Mouse (Mus musculus) hindlimb bud, embryonic 11.5 days (tissue): ENCODE data around the gene Ccdc7a.
"Not testable (repeated sequence)": the region's sequence is repeated elsewhere in the genome, so short reads cannot be mapped to it uniquely, and the experiment has no call there.

Source experiments
- DNase-seq: peaks from one replicate; pipeline ENCODE4 v3.0.0-alpha.2; 2012; ENCODE audit warnings: low read depth, low spot score; ENCODE audit errors: extremely low spot score

The Ccdc7a gene

DNA sequence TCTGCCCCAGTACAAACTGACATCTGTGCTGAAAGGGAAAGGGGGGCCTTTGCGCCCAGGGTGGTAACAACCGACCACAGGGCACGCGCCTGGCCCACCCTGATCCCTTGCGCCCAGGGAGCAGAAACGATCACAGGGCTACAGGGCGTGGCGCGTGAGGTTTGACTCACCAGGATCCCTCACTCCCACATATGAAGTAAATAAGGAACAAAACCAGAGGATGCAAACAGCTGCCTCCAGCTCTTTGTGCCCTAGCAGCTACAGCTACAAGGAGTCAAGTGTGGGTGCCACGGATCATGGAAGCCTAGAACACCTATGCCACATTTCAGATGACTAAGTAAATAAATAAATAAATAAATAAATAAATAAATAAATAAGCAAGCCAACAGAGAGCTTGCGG is at the start of gene Ccdc7a:
Gene Ccdc7a (minus strand): TSS at position 101 of the 400 bp plus-strand sequence.
- not testable (repeated sequence) for DNase-seq

DNA sequence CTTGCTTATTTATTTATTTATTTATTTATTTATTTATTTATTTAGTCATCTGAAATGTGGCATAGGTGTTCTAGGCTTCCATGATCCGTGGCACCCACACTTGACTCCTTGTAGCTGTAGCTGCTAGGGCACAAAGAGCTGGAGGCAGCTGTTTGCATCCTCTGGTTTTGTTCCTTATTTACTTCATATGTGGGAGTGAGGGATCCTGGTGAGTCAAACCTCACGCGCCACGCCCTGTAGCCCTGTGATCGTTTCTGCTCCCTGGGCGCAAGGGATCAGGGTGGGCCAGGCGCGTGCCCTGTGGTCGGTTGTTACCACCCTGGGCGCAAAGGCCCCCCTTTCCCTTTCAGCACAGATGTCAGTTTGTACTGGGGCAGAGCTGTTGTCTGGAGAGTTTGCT is 1.5 kb upstream of the Ccdc7a start, which contains the start of gene Ccdc7b:
Gene Ccdc7b (plus strand): TSS at position 301 of the 400 bp plus-strand sequence.
- DNase-seq, result not testable (repeated sequence)

DNA sequence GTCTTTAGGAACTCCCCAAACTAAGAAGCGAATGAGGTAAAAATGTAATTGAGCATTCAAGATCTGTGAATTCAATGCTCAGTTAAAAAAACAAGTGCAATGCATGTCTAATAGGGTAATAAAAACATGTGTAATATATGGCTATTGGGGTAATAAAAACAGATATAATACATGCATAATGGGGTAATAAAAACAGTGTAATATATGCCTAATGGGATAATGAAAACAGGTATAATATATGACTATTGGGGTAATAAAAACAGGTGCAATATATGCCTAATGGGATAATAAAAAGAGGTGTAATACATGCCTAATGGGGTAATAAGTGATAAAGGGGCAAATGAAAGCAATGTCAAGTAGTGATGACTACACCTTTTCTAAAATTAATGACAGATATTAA is 73.9 kb downstream of the Ccdc7a start:
- DNase-seq, result no peak

DNA sequence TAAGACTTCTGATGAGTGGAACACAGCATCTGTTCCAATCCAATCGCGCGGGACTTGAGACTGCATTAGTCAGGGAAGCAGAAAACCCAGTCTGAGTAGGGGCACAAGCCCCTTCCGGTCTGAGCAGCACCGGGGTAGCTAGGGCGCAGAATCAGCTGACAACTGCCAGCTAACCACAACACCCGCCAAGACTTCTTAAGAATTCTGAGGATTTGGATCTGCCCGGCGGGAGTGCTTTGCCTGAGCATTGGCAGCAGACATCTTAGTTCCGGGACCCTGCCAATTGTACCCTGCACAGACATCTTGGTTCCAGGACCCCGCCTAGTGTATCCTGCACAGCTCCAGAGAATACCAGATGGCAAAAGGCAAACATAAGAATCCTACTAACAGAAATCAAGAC is 116.4 kb downstream of the Ccdc7a start:
- not testable (repeated sequence) for DNase-seq

DNA sequence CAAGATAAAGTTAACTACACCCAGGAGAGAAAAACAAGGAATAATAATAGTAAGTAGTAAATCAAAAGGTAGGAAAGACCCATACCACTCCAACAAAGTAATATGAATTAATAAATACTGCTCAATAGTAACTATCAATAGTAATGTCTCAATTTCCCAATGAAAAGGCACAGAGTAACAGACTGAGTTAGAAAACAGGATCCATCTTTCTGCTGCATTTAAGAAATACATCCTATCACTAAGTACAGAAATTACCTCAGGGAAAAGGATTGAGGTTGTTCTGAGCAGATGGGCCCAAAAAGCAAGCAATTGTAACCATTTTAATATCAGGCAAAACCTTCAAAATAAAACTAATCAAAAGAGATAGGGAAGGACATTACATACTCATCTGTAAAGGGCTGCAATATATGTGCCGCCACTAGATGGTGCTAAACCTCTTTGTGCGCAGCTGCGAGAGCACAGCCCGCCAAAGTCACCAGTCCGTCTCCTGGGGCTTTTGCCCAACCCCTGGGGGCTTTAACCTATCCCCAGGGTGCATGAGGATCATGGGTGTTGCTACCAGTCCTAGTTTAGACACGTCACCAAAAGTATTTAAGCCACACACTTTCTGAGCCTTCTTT is 124.2 kb downstream of the Ccdc7a start:
- not testable (repeated sequence) for DNase-seq

DNA sequence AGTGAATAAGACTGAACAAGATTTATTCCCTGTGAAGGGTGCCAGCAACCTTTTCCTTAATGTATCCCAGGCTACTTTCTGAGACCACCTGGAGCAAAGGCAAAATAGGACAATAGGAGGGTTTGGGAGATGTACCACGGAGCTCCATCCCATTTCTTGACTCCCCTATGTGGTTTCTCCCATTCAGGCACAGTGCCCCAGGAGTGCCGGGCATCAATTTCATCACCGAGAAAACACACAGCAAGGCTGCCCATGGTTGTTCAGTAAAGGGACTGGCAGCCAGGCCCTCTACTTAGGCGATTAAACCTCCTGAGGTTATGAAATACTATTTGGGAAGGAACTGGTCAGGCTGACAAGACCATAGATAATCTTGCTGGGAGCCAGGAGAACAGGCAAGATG is 131.9 kb downstream of the Ccdc7a start:
- no peak for DNase-seq

DNA sequence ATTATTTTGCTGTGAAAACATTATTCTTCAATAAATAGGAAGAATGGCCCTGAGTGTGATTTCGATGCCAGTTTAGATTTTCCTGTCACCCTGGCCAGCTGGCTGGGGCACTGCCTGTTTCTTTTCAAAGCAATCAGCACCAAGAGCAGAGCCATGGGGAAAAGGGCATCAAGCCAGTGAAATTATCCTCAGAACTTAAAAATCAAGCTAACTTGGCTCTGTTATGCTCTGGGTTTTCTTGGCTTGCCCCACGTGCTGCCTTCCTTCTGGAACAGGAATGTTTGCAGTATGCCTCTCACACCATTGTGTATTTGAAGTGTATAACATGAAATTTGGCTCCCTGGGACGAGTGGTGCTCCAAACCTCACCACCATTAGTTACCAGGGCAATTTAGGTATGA is 182.6 kb downstream of the Ccdc7a start:
- DNase-seq, result no peak

DNA sequence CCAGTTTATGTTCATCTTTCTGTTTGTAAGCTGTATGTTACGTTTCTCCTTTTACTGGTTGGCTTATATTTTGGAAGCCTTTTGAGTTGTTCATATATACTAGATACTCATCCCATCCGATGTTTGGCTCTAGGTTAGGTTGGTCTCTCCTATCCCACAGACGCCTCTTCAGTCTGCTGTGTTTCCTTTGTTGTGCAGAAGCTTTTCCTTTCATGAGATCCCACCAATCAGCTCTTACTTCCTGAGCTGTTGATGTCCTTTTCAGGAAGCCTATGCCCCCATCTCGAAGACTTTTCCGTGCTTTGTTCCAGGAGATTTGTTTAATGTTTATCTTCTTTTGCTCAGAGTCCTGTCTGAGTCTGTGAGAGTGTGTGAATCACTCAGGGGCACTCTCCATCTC is 221.6 kb downstream of the Ccdc7a start:
- no peak for DNase-seq

DNA sequence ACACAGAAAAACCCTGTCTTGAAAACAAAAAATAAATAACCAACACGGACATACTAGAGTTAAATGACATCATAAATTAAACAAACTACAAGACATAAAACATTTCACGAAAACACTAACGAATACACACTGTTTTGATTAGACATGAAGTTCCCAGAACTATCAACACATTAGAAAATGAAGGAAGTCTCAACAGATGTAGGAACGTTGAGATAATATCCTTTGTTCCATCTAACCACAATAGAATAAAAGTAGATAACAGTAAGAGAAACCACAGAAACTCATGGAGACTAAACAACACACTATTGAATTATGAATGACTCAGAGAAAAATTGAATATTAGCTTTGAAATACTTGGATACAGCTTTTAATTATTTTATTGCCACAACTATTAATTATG is 252.8 kb downstream of the Ccdc7a start:
- DNase-seq, result no peak

DNA sequence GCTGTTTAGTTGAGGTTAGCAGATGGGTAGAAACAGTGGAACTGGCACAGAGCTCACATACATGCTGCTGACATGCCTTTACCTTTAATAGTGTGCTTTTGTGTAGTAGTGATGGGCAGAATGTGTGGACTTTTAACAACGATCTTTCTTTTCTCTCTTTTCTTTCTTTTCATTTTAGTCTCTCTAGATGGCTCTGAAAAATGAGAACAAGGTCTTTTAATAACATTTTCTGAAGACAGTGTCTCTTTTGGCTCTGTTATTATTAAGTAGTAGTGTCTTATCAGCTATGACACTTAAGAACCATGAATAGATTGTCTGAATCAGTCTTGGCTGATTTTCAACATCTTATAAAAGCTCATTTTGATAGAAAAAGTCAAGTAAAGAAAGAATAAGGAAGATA is 266.7 kb downstream of the Ccdc7a start, which contains the start of gene Gm3952:
Gene Gm3952 (minus strand): TSS at position 101 of the 400 bp plus-strand sequence.
- DNase-seq, result no peak

DNA sequence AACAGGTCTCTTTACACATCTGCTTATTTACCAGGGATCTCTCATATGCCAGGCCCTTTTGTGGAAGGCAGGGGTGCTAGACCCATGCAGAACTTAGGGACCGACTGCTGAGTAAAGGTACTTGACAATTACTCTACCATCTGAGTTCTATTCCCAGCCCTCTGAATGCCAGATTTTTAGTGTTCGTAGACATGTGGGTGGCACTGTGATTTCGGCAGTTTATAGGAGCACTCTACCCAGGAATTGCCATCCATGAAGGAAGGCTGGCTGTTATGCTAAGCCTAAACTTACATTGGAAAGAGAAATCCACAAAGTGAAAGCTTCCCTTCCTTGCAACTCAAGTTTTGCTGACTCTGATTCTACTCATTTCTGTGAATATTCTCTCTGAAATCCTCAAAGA is 329.6 kb downstream of the Ccdc7a start:
- DNase-seq, result no peak

DNA sequence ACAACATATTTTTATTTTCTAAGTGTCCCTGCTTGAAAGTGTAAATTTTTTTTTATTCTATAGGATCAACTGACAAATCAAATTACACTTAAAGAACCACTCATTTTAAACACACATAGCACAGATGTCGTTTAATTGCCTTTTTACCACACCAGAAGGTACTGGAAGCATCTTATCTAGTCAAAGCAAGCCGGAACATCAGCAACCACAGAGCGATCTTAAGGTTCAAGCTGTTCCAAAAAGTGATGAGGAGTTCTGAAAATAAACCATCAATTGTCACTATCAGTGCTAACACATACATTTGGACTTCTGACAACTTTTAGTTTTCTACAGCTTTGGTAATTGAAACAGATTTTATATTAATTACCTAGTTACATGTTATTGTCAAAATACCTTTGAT is 331.2 kb downstream of the Ccdc7a start:
- no peak for DNase-seq

DNA sequence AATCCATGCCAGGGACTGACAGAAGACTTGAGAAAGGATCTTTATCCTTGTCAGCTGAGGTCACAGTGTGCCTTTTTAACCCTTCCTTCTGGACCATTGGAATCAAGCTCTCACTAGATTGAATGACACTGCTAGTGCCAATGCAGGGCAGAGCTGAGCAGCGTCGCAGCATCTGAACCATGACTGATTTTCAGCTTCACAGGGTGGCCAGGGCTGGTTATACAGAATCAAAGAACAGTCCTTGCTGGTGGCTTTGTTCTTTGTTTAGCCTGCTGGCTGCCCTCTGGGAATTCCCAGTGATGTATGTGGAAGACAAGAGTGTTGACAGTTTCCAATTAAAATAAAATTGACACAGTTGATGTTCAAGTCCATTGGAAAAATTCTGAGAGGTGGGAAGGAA is 333.1 kb downstream of the Ccdc7a start:
- DNase-seq, result no peak

DNA sequence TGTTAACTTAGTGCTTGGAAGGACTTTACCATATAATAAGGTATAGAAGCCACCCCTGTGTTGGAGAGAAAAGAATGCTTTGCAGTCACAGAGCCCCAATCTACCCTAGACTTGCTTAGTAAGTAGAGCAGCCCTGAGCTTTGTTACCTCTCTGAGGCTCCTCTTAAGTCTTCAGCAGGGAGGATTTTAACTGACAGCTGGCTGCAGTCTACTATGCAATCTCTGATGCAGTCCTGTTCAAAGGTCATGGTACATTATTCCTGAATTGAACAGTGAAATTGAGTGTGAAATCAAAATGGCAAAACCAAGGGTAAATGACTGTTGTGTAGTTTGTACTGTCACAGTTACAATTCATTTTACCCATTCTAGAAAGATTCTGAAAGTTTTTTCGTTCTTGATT is 338.1 kb downstream of the Ccdc7a start:
- no peak for DNase-seq

DNA sequence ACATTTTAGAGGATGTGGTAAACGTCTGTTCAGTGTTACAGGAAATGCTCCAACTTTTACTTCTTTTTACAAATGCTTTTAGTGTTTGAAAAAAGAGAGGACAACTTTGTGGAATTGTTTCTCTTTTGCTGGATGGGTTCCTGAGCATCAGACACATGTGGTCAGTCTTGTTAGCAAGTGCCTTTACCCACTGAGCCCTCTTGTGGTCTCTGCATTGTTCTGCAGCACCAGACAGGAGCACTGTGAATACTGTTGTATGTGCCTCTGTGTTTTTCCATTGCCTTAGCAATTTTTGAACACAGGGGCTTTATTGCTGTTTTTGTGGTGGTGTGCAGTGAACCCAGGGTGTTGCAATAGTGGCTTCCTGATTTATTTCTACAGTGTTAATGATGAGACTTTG is 340.5 kb downstream of the Ccdc7a start:
- no peak for DNase-seq

DNA sequence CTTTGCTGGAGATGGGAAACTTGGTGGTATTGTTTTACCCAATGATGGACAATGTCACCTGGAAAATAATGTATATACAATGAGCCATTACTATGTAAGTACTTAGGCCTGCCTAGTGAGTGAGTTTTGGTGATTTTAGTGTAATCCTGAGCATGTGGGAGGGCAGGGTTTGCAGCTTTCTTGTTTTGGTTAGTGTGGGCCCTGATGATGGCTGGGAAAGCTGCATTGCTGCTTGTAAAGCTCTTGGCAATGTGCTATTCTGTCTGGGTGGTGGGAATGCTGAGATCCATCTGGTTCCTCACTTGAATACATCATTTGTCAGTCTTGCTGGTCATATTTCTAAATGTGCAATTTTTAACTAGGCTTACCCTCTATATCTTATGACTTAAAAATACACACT is 349.1 kb downstream of the Ccdc7a start:
- no peak for DNase-seq

DNA sequence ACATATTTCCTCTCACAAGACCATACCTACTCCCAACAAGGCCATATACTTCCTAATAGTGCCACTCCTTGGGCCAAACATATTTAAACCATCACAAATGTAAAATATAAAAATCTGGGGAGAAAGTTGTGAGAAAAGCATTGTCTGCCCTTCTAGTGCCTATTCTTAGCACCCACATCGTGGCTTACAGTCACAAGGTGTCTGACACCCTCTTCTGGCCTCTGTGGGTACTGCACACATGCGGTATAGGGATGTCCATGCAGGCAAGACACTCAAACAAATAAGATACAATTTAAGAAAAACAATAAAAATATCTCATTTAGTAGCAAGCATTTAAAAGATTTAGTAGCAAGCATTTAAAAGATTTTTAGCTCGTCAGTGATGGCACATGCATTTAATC is 356.1 kb downstream of the Ccdc7a start:
- no peak for DNase-seq

DNA sequence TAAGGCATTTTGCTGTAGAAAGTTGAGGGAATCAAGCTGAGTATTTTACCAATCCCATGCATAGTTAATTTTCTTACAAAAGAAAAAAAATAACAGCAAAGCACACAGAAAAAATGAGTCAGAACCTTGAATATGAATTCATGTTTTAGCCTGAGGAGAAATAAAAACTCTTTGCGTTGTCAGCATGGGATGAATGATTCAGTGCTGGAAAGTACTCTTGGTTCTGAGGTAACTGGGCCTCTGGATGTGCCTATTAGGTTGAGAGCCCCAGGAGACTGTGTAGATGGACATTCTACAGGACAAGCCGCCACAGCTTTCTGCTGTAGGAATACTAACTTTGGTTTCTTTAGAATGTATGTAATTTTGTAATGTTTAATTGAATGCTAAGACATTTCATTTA is 360.5 kb downstream of the Ccdc7a start:
- DNase-seq, result no peak

DNA sequence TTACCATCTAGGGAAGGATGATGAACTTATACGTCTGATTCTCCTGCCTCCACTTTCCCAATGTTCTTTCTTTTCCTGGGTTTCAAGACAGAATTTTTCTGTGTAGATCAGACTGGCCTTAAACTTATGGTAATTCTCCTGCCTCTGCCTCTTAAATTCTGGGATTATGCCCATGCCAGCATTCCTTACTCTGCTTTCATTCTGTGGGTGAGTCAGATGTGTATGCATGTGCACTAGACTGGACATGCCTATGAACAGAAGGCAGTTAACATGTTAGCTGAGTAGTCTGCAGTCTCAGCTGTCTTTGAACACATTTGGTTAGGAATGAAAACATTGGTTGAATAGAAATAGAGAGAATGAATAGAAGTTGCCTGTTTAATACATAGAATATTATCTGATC is 360.9 kb downstream of the Ccdc7a start:
- DNase-seq, result no peak

DNA sequence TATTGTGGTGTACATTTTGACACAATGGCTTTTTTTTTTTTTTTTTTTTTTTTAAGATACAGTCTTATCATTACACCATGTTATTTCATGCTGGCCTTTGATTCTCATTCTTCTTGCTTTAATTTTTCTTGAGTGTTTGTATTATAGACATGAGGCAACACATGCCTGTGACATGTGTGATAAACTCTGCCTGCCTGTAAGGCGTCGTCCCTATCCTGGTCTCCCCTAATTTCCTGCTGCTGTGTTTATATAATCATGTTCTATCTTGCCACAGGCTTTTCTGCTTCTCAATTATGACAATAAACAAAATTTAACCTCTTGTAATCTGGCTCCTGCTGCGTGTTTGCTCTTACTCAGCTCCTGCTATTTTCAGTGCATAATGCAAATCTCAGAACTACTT is 367.4 kb downstream of the Ccdc7a start:
- no peak for DNase-seq

DNA sequence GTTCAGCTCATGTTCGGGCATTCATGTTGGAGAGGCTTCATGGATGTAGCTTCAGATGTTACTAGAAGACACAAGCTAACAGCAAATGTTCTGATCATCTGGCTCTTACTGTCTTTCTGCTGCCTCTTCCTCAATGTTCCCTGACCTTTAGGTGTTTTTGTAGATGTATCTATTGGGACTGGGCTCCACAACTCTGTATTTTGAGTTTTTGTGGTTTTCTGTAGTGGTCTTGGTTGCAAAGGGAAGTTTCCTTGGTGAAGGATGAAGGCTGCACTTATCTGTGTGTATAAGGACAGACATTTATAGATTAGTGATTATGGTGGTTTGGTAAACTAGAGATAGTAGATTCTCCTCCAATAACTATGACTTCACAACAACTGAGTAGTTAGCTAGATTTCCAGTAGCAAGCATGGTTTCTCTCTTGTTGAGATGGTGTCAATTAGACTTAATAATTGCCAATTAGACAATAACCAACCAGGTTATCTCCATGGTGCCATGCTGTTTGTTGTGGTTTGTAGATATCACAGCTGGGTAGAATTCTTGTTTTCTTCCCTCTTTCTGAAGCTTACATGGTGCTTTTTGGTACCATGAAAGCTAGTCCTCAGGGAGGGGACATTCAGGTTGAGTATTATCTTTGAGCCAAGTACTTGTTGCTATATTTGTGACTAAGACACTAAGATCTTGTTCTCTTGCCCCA is 368.5 kb downstream of the Ccdc7a start:
- DNase-seq, result no peak

DNA sequence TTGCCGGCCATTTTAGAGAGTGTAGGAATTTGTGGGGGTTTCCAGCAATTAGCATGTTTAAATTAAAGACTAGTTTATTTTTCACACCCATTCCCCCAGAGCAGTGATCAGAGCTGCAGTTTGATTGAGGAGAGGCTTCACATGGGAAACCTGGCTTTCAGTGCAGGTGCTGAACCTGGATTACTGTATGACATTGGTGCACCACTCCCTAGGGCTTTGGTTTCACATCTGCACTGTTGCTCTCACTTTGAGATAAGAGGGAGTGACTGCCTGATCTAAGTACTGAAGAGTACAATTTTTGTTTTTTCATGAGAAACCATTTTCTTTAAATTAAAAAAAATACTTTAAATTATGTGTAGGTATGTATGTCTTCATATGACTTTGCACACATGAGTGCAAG is 375.3 kb downstream of the Ccdc7a start:
- no peak for DNase-seq

DNA sequence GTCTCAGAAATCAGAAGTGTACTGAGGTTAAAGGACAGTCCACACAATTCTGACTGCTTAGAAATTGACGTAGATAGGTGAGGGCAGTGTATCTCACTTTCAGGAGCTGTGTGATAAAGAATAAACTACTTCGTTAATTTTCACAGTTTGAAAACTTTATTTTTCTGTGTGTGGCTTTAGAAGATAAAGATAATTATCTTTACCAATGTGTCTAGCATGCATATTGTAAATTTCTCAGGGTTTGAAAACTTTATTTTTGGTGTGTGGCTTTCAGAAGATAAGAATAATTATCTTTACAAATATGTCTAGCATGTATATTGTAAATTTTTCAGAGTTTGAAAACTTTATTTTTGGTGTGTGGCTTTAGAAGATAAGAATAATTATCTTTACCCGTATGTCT is 376.6 kb downstream of the Ccdc7a start:
- DNase-seq, result no peak
